Mouse (Mus musculus): ENCODE measurements at regions not wholly inside any gene's neighbourhood (a gene's known extent, or its start where the extent isn't known, plus 50 kb on each side); places are given as distances from the start of the nearest gene placed in this dataset.

- 89% methylated on average over 5 of the region's 5 CpGs for WGBS
- no peak for ATAC-seq (replicated peaks; ENCODE audit: insufficient number of reproducible peaks, low FRiP score, low TSS enrichment, low read depth)
- no peaks in the 10 kb centered on the region for H3K4me1 ChIP-seq (ENCODE audit: control insufficient read depth, insufficient read depth, low read length)
Observed at GRCm38 (mm10) chr2:167845370-167845769, 86.5 kb upstream of the Ptpn1 start.

GRCm38 (mm10) chr2:167844556-167844955 lies 87.3 kb upstream of the Ptpn1 start:
- Histone ChIP-seq H3K36me3 (replicated peaks; ENCODE audit: control insufficient read depth, insufficient read depth, low read depth, low read length) (no peaks in the 10 kb centered on the region), H3K9ac (replicated peaks; ENCODE audit: low read length) (no peak overlapping the region), H3K4me2 (ENCODE audit: low read depth, low read length) (no peak overlapping the region), H3K4me1 (ENCODE audit: control insufficient read depth, insufficient read depth, low read length) (no peaks in the 10 kb centered on the region), H3K9me3 (replicated peaks; ENCODE audit: control insufficient read depth, low read length) (no peaks in the 10 kb centered on the region), H3K27ac (replicated peaks; ENCODE audit: low read depth, low read length) (no peak overlapping the region), H3K4me3 (ENCODE audit: low read depth, low read length) (no peak overlapping the region), H3K27me3 (ENCODE audit: control insufficient read depth, insufficient read depth, low read length) (no peaks in the 10 kb centered on the region)
- ATAC-seq (replicated peaks; ENCODE audit: insufficient number of reproducible peaks, low FRiP score, low TSS enrichment, low read depth) (no peak), DNase-seq (ENCODE audit: low spot score) (no peak)
- 83% methylated on average over 7 of the region's 7 CpGs for WGBS

More at GRCm38 (mm10) chr2:167845370-167845769, 86.5 kb upstream of the Ptpn1 start:
- H3K9ac ChIP-seq (replicated peaks; ENCODE audit: low read length): no peak overlapping the region
- H3K4me2 ChIP-seq (ENCODE audit: low read depth, low read length): no peak overlapping the region
- no peak for DNase-seq (ENCODE audit: low spot score)
- no peak overlapping the region for H3K27ac ChIP-seq (replicated peaks; ENCODE audit: low read depth, low read length)
- H3K27me3 ChIP-seq (ENCODE audit: control insufficient read depth, insufficient read depth, low read length): no peaks in the 10 kb centered on the region
- H3K9me3 ChIP-seq (replicated peaks; ENCODE audit: control insufficient read depth, low read length): no peaks in the 10 kb centered on the region
- no peak overlapping the region for H3K4me3 ChIP-seq (ENCODE audit: low read depth, low read length)
- H3K36me3 ChIP-seq (replicated peaks; ENCODE audit: control insufficient read depth, insufficient read depth, low read depth, low read length): no peaks in the 10 kb centered on the region

DNA sequence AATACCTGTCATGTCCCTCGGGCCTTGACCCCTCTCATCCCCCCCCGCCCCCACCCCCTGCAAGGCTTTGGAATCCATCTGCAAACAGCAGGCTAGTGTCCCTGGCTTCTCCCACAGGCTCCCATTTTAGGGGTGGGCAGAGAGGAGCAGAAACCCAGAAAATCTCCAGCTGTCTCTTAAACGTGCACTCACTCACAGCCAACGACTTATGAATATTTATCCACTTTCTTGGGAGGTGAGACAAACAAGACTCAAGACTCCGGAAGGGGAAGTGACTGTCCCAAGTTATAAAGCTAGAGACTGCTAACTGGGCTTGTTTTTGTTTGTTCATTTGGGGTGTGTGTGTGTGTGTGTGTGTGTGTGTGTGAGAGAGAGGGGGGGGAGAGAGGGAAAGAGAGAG lies 87.9 kb upstream of the Ptpn1 start:
- Histone ChIP-seq H3K27me3 (ENCODE audit: control insufficient read depth, insufficient read depth, low read length) (no peaks in the 10 kb centered on the region), H3K9ac (replicated peaks; ENCODE audit: low read length) (no peak overlapping the region), H3K9me3 (replicated peaks; ENCODE audit: control insufficient read depth, low read length) (no peaks in the 10 kb centered on the region), H3K27ac (replicated peaks; ENCODE audit: low read depth, low read length) (no peak overlapping the region), H3K36me3 (replicated peaks; ENCODE audit: control insufficient read depth, insufficient read depth, low read depth, low read length) (no peaks in the 10 kb centered on the region), H3K4me1 (ENCODE audit: control insufficient read depth, insufficient read depth, low read length) (no peaks in the 10 kb centered on the region), H3K4me3 (ENCODE audit: low read depth, low read length) (no peak overlapping the region), H3K4me2 (ENCODE audit: low read depth, low read length) (no peak overlapping the region)
- WGBS: 65% methylated on average over 5 of the region's 5 CpGs
- DNase-seq (ENCODE audit: low spot score) (no peak), ATAC-seq (replicated peaks; ENCODE audit: insufficient number of reproducible peaks, low FRiP score, low TSS enrichment, low read depth) (no peak)

DNA sequence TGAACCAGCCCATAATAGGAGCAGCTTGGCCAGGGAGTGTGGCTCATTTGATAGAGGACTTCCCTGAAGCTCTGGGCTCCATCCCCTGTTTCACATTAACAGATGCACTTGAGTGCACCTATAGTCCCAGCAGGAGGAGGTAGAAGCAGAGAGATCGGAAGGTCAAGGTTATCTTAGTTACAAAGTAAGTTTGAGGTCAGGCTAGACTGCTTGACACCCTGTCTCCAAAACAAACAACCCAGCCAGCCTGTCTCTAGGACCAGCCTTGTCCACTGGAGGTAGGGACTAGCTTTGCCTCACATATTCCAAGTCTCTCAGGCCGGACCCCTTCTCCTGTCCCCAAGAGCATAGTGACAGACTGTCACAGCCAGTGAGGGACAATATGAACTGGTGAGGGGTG lies 88.9 kb upstream of the Ptpn1 start:
- Histone ChIP-seq H3K27ac (replicated peaks; ENCODE audit: low read depth, low read length) (no peak overlapping the region), H3K4me3 (ENCODE audit: low read depth, low read length) (no peak overlapping the region), H3K9ac (replicated peaks; ENCODE audit: low read length) (no peak overlapping the region), H3K4me2 (ENCODE audit: low read depth, low read length) (no peak overlapping the region), H3K4me1 (ENCODE audit: control insufficient read depth, insufficient read depth, low read length) (no peaks in the 10 kb centered on the region), H3K27me3 (ENCODE audit: control insufficient read depth, insufficient read depth, low read length) (no peaks in the 10 kb centered on the region), H3K9me3 (replicated peaks; ENCODE audit: control insufficient read depth, low read length) (no peaks in the 10 kb centered on the region), H3K36me3 (replicated peaks; ENCODE audit: control insufficient read depth, insufficient read depth, low read depth, low read length) (no peaks in the 10 kb centered on the region)
- DNase-seq (ENCODE audit: low spot score) (no peak), ATAC-seq (replicated peaks; ENCODE audit: insufficient number of reproducible peaks, low FRiP score, low TSS enrichment, low read depth) (no peak)
- 81% methylated on average over 2 of the region's 2 CpGs for WGBS

DNA sequence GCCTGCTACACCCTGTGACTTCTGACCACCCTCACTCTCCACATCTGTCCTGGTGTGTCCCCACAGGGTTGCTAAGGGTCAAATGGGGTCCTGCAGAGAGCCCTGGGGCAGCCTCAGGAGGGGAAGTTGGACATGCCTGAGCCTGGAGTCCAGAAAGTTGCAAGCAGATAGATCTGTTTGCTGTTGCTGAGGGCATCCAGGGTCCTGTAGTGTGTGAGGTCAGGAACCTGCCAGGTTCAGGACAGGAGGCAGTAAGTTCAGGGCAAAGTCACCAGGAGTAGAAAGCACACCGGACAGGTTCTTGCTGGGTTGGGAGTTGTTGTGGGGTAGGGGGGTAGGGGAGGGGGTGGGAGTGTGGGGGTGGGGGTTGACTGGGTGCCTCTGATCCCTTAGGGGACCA lies 89.4 kb upstream of the Ptpn1 start:
- DNase-seq (ENCODE audit: low spot score) (no peak), ATAC-seq (replicated peaks; ENCODE audit: insufficient number of reproducible peaks, low FRiP score, low TSS enrichment, low read depth) (no peak)
- no peak overlapping the region for H3K4me2 ChIP-seq (ENCODE audit: low read depth, low read length)
- H3K27me3 ChIP-seq (ENCODE audit: control insufficient read depth, insufficient read depth, low read length): no peaks in the 10 kb centered on the region
- H3K9ac ChIP-seq (replicated peaks; ENCODE audit: low read length): no peak overlapping the region
- no peak overlapping the region for H3K4me3 ChIP-seq (ENCODE audit: low read depth, low read length)
- H3K36me3 ChIP-seq (replicated peaks; ENCODE audit: control insufficient read depth, insufficient read depth, low read depth, low read length): no peaks in the 10 kb centered on the region
- no peak overlapping the region for H3K27ac ChIP-seq (replicated peaks; ENCODE audit: low read depth, low read length)
- H3K9me3 ChIP-seq (replicated peaks; ENCODE audit: control insufficient read depth, low read length): no peaks in the 10 kb centered on the region
- H3K4me1 ChIP-seq (ENCODE audit: control insufficient read depth, insufficient read depth, low read length): no peaks in the 10 kb centered on the region
- 71% methylated on average over 1 of the region's 1 CpGs for WGBS

GRCm38 (mm10) chr2:167841339-167842240 lies 90.3 kb upstream of the Ptpn1 start:
- Histone ChIP-seq H3K9me3 (replicated peaks; ENCODE audit: control insufficient read depth, low read length) (no peaks in the 10 kb centered on the region), H3K4me2 (ENCODE audit: low read depth, low read length) (no peak overlapping the region), H3K4me1 (ENCODE audit: control insufficient read depth, insufficient read depth, low read length) (no peaks in the 10 kb centered on the region), H3K4me3 (ENCODE audit: low read depth, low read length) (no peak overlapping the region), H3K9ac (replicated peaks; ENCODE audit: low read length) (no peak overlapping the region), H3K36me3 (replicated peaks; ENCODE audit: control insufficient read depth, insufficient read depth, low read depth, low read length) (no peaks in the 10 kb centered on the region), H3K27me3 (ENCODE audit: control insufficient read depth, insufficient read depth, low read length) (no peaks in the 10 kb centered on the region), H3K27ac (replicated peaks; ENCODE audit: low read depth, low read length) (no peak overlapping the region)
- no peak for ATAC-seq (replicated peaks; ENCODE audit: insufficient number of reproducible peaks, low FRiP score, low TSS enrichment, low read depth)
- no peak for DNase-seq (ENCODE audit: low spot score)
- 35% methylated on average over 22 of the region's 22 CpGs for WGBS

- no peaks in the 10 kb centered on the region for H3K9me3 ChIP-seq (replicated peaks; ENCODE audit: control insufficient read depth, low read length)
- WGBS: 87% methylated on average over 9 of the region's 9 CpGs
- no peak overlapping the region for H3K4me2 ChIP-seq (ENCODE audit: low read depth, low read length)
- no peak overlapping the region for H3K4me3 ChIP-seq (ENCODE audit: low read depth, low read length)
- ATAC-seq (replicated peaks; ENCODE audit: insufficient number of reproducible peaks, low FRiP score, low TSS enrichment, low read depth): no peak
- no peaks in the 10 kb centered on the region for H3K27me3 ChIP-seq (ENCODE audit: control insufficient read depth, insufficient read depth, low read length)
- no peaks in the 10 kb centered on the region for H3K36me3 ChIP-seq (replicated peaks; ENCODE audit: control insufficient read depth, insufficient read depth, low read depth, low read length)
- no peak overlapping the region for H3K9ac ChIP-seq (replicated peaks; ENCODE audit: low read length)
- H3K27ac ChIP-seq (replicated peaks; ENCODE audit: low read depth, low read length): no peak overlapping the region
- H3K4me1 ChIP-seq (ENCODE audit: control insufficient read depth, insufficient read depth, low read length): no peaks in the 10 kb centered on the region
- no peak for DNase-seq (ENCODE audit: low spot score)
Observed at GRCm38 (mm10) chr2:167840344-167840743, 91.5 kb upstream of the Ptpn1 start.

- peak; percentile 40 for DNase-seq (ENCODE audit: low spot score)
- WGBS: 69% methylated on average over 13 of the region's 13 CpGs
- ATAC-seq (replicated peaks; ENCODE audit: insufficient number of reproducible peaks, low FRiP score, low TSS enrichment, low read depth): no peak
- Histone ChIP-seq H3K9ac (replicated peaks; ENCODE audit: low read length) (no peak overlapping the region), H3K36me3 (replicated peaks; ENCODE audit: control insufficient read depth, insufficient read depth, low read depth, low read length) (no peaks in the 10 kb centered on the region), H3K4me1 (ENCODE audit: control insufficient read depth, insufficient read depth, low read length) (no peaks in the 10 kb centered on the region), H3K4me2 (ENCODE audit: low read depth, low read length) (no peak overlapping the region), H3K9me3 (replicated peaks; ENCODE audit: control insufficient read depth, low read length) (no peaks in the 10 kb centered on the region), H3K27ac (replicated peaks; ENCODE audit: low read depth, low read length) (no peak overlapping the region), H3K27me3 (ENCODE audit: control insufficient read depth, insufficient read depth, low read length) (no peaks in the 10 kb centered on the region), H3K4me3 (ENCODE audit: low read depth, low read length) (no peak overlapping the region)
Observed at GRCm38 (mm10) chr2:167839324-167839981, 92.4 kb upstream of the Ptpn1 start.
